Mouse (Mus musculus) liver, adult 2 months (tissue): ENCODE data around the gene Smg6. TPM values are rescaled to one million over a fixed set of nuclear protein-coding genes. Genes with fewer than 3 reads are reported as not detected.
A peak's percentile ranks its signal among the peaks of the same experiment; 100 is the strongest.
"Not testable (repeated sequence)": the region's sequence is repeated elsewhere in the genome, so short reads cannot be mapped to it uniquely, and the experiment has no call there.

ENCODE experiments used
- DNase-seq: peaks from one replicate; pipeline ENCODE4 v3.0.0-alpha.2; 2011; ENCODE audit warnings: low read depth, low spot score; ENCODE audit errors: extremely low read depth
- H3K27ac ChIP-seq: fragments of 200-500 bp; replicated peaks from 2 replicates; pipeline ENCODE4 v1.5.1; 2012; ENCODE audit warnings: low read depth, mild to moderate bottlenecking, control low read depth, inconsistent platforms, low read length; ENCODE audit not compliant: insufficient read depth
- H3K27me3 ChIP-seq: fragments of 200-500 bp; 2 replicates; pipeline ENCODE4 v1.6.1; 2012; ENCODE audit warnings: mild to moderate bottlenecking, moderate library complexity, low read length, inconsistent platforms; ENCODE audit not compliant: control insufficient read depth, insufficient read depth
- H3K36me3 ChIP-seq: fragments of 200-500 bp; 2 replicates; pipeline ENCODE4 v1.6.1; 2012; ENCODE audit warnings: low read length, inconsistent platforms; ENCODE audit not compliant: control insufficient read depth, insufficient read depth
- H3K4me1 ChIP-seq: fragments of 200-500 bp; 2 replicates; pipeline ENCODE4 v1.6.1; 2011; ENCODE audit warnings: low read length; ENCODE audit not compliant: control insufficient read depth, insufficient read depth
- H3K4me3 ChIP-seq: fragments of 200-500 bp; 2 replicates; pipeline ENCODE4 v1.5.1; 2011; ENCODE audit warnings: low read depth, mild to moderate bottlenecking, control low read depth, low read length, moderate library complexity; ENCODE audit not compliant: insufficient read depth
- H3K79me2 ChIP-seq: fragments of 200-500 bp; 2 replicates; pipeline ENCODE4 v1.6.1; 2012; ENCODE audit warnings: inconsistent platforms, mild to moderate bottlenecking, low read length, moderate library complexity; ENCODE audit not compliant: control insufficient read depth, insufficient read depth
- H3K9ac ChIP-seq: fragments of 200-500 bp; 2 replicates; pipeline ENCODE4 v1.6.1; 2012; ENCODE audit warnings: low read depth, mild to moderate bottlenecking, control low read depth, inconsistent platforms, low read length
- CTCF ChIP-seq: fragments of 200-500 bp; IDR thresholded peaks from 2 replicates; pipeline ENCODE4 v1.5.1; 2011; ENCODE audit warnings: low read depth, low read length, control low read depth
- POLR2A ChIP-seq: fragments of 200-500 bp; IDR thresholded peaks from 2 replicates; pipeline ENCODE4 v1.6.1; 2011; ENCODE audit warnings: low read length, control low read depth; ENCODE audit not compliant: insufficient read depth; ENCODE audit errors: extremely low read depth
- WGBS: fragments of 180-500 bp; shearing (Covaris S2); methylation state at CpG from one replicate; pipeline ENCODE4 v1.1.7; 2018; 5-methylcytosine and 5-hydroxymethylcytosine counted together
- polyA plus RNA-seq: library from polyadenylated mRNA; depleted of rRNA; stranded (reverse); fragments of >200 nt; gene quantifications from 2 replicates; pipeline ENCODE4 v1.2.3, GENCODE M21; 2012
- total RNA-seq: library from RNA; depleted of rRNA; stranded (reverse); fragments of >200 nt; gene quantifications from 2 replicates; pipeline ENCODE4 v1.2.3, GENCODE M21; 2014

Smg6 gene
- total and polyA plus RNA-seq, 2 experiments: 12.8 to 16.6 TPM

- Histone ChIP-seq H3K4me1 (peaks cover 2% of the 10 kb centered on the region; the same call in 1 of the 2 replicates), H3K27me3 (no peaks in the 10 kb centered on the region), H3K36me3 (peaks cover 15% of the 10 kb centered on the region), H3K79me2 (no peaks in the 10 kb centered on the region), H3K4me3 (no peak overlapping the region), H3K9ac (no peak overlapping the region), H3K27ac (no peak overlapping the region)
- 84% methylated on average over 9 of the region's 9 CpGs for WGBS
- no peak for TF ChIP-seq CTCF
- no peak for TF ChIP-seq POLR2A
- no peak for DNase-seq
Measured at GRCm38 (mm10) chr11:74992427-74992987, 66.9 kb downstream of the Smg6 start.

- no peak overlapping the region for H3K4me3 ChIP-seq
- H3K9ac ChIP-seq: no peak overlapping the region
- H3K36me3 ChIP-seq: peaks cover 15% of the 10 kb centered on the region
- TF ChIP-seq POLR2A (no peak), CTCF (peak; percentile 19; the same call in 1 of the 2 replicates)
- DNase-seq: peak; percentile 28
- H3K27ac ChIP-seq: no peak overlapping the region
- no peaks in the 10 kb centered on the region for H3K27me3 ChIP-seq
- no peaks in the 10 kb centered on the region for H3K79me2 ChIP-seq
- H3K4me1 ChIP-seq: no peaks in the 10 kb centered on the region; the same call in 1 of the 2 replicates
- WGBS: 61% methylated on average over 1 of the region's 1 CpGs
Measured at GRCm38 (mm10) chr11:74994141-74994540, 68.5 kb downstream of the Smg6 start.

DNA sequence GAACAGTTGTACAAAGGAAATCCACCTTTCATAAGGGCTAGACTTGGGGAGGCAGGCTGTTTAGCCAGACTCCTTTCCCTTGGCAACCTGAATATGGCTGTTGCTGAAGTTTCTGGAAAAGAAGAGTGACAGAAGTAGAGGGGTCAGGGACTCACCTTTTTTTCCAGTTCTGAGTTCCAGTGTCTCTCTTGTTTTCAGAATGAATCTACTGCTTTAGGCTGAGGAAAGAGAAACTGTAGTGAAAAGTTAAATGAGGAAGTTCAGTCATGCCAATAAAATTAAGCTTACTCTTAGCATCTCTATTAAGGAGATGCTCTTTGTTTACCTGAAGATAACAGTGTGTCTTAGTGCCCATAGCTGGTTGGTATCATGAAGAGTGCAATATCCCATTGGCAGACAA is 69.2 kb downstream of the Smg6 start:
- H3K79me2 ChIP-seq: no peaks in the 10 kb centered on the region
- no peak overlapping the region for H3K4me3 ChIP-seq
- no peak overlapping the region for H3K27ac ChIP-seq
- H3K9ac ChIP-seq: no peak overlapping the region
- H3K4me1 ChIP-seq: no peaks in the 10 kb centered on the region
- no peak for DNase-seq
- no peaks in the 10 kb centered on the region for H3K27me3 ChIP-seq
- TF ChIP-seq POLR2A (no peak), CTCF (no peak)
- H3K36me3 ChIP-seq: peaks cover 17% of the 10 kb centered on the region

- H3K36me3 ChIP-seq: peaks cover 8% of the 10 kb centered on the region
- TF ChIP-seq CTCF (no peak), POLR2A (no peak)
- H3K4me1 ChIP-seq: no peaks in the 10 kb centered on the region
- no peaks in the 10 kb centered on the region for H3K27me3 ChIP-seq
- no peak for DNase-seq
- WGBS: 84% methylated on average over 1 of the region's 1 CpGs
- no peak overlapping the region for H3K27ac ChIP-seq
- no peaks in the 10 kb centered on the region for H3K79me2 ChIP-seq
- H3K9ac ChIP-seq: no peak overlapping the region
- H3K4me3 ChIP-seq: no peak overlapping the region
Measured at GRCm38 (mm10) chr11:74996482-74996881, 70.9 kb downstream of the Smg6 start.

DNA sequence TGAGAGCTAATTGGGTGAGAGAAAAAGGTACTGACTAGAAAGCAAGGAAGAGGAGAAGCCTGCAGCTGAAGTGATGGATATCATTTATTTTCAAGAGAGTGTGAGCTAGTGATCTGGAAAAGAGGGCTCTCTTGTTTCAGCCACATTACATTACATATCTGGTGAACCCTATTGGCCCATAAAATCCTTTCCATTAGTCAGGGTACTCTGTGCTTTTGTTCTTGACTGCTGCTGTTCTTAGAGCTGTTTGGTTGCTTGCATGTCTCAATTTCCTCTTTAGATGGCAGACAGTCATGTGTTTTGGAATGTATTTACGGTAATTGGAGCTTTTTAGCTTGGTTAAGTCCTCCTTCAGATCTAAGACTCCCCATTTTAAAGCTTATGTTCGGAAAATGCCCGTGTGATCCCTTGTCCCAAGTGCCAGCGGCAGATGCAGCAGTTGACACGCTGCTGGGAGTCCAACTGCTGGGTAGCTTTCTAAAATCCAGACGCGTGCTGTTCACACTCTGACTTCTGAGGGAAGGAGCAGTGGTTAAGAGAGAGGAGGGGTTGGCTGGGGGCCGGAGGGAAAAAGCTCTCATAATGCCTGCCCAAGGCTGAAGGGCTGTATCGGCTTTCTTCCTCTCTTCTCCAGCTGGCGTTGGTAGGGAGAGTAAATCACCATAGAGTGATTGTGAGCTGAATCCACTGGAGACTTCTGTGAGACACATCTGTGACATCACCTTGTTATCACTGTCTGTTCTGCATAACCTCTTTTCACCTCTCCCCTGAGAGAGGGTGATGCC is 75.4 kb downstream of the Smg6 start:
- no peak overlapping the region for H3K9ac ChIP-seq
- TF ChIP-seq POLR2A: no peak
- no peak for TF ChIP-seq CTCF
- H3K27ac ChIP-seq: no peak overlapping the region
- H3K4me3 ChIP-seq: no peak overlapping the region
- no peaks in the 10 kb centered on the region for H3K27me3 ChIP-seq
- H3K79me2 ChIP-seq: no peaks in the 10 kb centered on the region
- DNase-seq: no peak
- H3K36me3 ChIP-seq: peaks cover 7% of the 10 kb centered on the region; the same call in 1 of the 2 replicates
- H3K4me1 ChIP-seq: no peaks in the 10 kb centered on the region
- WGBS: 82% methylated on average over 10 of the region's 10 CpGs

DNA sequence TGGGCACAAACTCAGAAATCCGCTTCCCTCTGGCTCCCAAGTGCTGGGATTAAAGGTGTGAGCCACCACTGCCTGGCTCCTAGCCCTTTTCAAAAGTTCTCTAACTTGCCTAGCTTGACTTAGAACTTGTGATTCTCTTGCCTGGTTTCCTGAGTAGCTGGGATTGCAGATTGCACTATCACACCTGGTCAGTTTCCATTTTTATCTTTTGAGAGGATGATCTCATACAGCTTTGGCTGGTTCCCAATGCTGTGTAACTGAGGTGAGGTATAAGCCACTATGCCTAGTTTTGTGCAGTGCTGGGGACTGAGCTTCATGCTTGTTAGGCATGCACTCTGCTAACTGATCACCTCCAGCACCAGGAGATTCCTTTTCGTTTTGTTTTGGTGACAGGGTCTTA is 82.6 kb downstream of the Smg6 start:
- peak; percentile 22 for DNase-seq
- no peak overlapping the region for H3K4me3 ChIP-seq
- WGBS: 75% methylated on average over 2 of the region's 2 CpGs
- peaks cover 4% of the 10 kb centered on the region; the same call in 1 of the 2 replicates for H3K36me3 ChIP-seq
- H3K9ac ChIP-seq: no peak overlapping the region
- H3K27ac ChIP-seq: no peak overlapping the region
- no peaks in the 10 kb centered on the region; the same call in 1 of the 2 replicates for H3K4me1 ChIP-seq
- TF ChIP-seq POLR2A: no peak
- TF ChIP-seq CTCF: no peak
- no peaks in the 10 kb centered on the region for H3K27me3 ChIP-seq
- H3K79me2 ChIP-seq: peaks cover 3% of the 10 kb centered on the region; the same call in 1 of the 2 replicates

DNA sequence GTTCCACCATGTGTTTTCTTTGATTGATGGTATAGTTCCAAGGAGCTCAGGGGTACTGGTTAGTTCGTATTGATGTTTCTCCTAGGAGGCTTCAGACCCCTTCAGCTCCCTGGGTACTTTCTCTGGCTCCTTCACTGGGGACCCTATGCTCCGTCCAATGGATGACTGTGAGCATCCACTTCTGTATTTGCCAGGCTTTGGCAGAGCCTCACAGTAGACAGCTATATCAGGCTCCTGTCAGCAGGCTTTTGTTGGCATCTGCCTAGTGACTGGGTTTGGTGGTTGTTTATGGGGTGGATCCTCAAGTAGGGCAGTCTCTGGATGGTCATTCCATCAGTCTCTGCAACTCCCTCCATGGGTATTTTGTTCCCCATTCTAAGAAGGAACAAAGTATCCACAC is 83.9 kb downstream of the Smg6 start:
- not testable (repeated sequence) for H3K4me1 ChIP-seq, H3K27me3 ChIP-seq, H3K27ac ChIP-seq, H3K4me3 ChIP-seq, DNase-seq, H3K9ac ChIP-seq, H3K79me2 ChIP-seq, H3K36me3 ChIP-seq
- WGBS: 97% methylated on average over 2 of the region's 2 CpGs
